Mouse (Mus musculus): ENCODE results near the gene Gsx2. TPM values are rescaled to one million over a fixed set of nuclear protein-coding genes. Genes with fewer than 3 reads are reported as not detected.

Gene Gsx2
- polyA plus RNA-seq (2014; fragmentation: Nextera tagmentation; extraction: Ambion mirVana), result 1.1 and 1.8 TPM in 2 replicates

DNA sequence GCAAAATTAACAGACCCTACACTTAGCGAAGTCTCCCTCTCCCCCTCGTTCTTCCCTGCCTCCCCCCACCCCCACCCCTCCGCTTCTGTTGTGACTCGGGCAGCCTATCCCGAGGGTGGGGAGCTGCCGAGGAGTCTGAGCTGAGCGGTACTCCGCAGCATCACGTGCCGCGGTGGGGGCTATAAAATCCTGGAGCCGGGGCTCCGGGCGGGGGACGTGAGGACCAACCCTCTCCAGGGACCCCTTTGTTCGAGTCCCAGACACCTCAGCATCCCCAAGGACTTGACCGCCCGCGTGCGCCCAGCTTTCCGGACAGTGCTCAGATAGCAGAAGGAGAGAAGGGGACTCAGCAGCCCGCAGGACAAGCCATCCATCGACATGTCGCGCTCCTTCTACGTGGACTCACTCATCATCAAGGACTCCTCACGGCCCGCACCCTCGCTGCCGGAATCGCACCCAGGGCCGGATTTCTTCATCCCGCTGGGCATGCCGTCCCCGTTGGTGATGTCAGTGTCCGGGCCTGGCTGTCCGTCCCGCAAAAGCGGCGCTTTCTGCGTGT, at the start of gene Gsx2:
TSS of gene Gsx2 (plus strand) at position 219 of the 559 bp plus-strand sequence.
- Histone ChIP-seq H3K4me1 (ENCODE audit: control insufficient read depth, insufficient read depth, low read length) (peaks cover 14% of the 10 kb centered on the region), H3K4me3 (ENCODE audit: low read depth, low read length) (peak within 1 kb of the TSS; percentile 14), H3K36me3 (ENCODE audit: control insufficient read depth, insufficient read depth, low read length) (no peaks in the 10 kb centered on the region), H3K9ac (ENCODE audit: low read length) (no peak within 1 kb of the TSS), H3K27me3 (ENCODE audit: control insufficient read depth, insufficient read depth, low read length) (peaks cover 97% of the 10 kb centered on the region), H3K4me2 (peak within 1 kb of the TSS; percentile 21), H3K27ac (ENCODE audit: low read depth, low read length) (no peak within 1 kb of the TSS), H3K9me3 (ENCODE audit: control insufficient read depth, low read length) (no peaks in the 10 kb centered on the region)
- 1% methylated on average over 40 of the region's 41 CpGs for WGBS
- ATAC-seq (ENCODE audit: low FRiP score) (peak; percentile 28; the same call in 1 of the 2 replicates), DNase-seq (ENCODE audit: low spot score, missing footprints) (peak; percentile 96)

GRCm38 (mm10) chr5:75035475-75035874, 39.9 kb upstream of the Gsx2 start:
- no peaks in the 10 kb centered on the region for H3K4me1 ChIP-seq (ENCODE audit: control insufficient read depth, insufficient read depth, low read length)
- no peak overlapping the region for H3K9ac ChIP-seq (ENCODE audit: low read length)
- H3K27me3 ChIP-seq (ENCODE audit: control insufficient read depth, insufficient read depth, low read length), result no peaks in the 10 kb centered on the region
- no peak for DNase-seq (ENCODE audit: low spot score, missing footprints)
- no peak overlapping the region for H3K4me2 ChIP-seq
- 95% methylated on average over 3 of the region's 3 CpGs for WGBS
- no peaks in the 10 kb centered on the region for H3K36me3 ChIP-seq (ENCODE audit: control insufficient read depth, insufficient read depth, low read length)
- no peak overlapping the region for H3K27ac ChIP-seq (ENCODE audit: low read depth, low read length)
- no peak overlapping the region for H3K4me3 ChIP-seq (ENCODE audit: low read depth, low read length)
- H3K9me3 ChIP-seq (ENCODE audit: control insufficient read depth, low read length), result no peaks in the 10 kb centered on the region
- no peak for ATAC-seq (ENCODE audit: low FRiP score)

DNA sequence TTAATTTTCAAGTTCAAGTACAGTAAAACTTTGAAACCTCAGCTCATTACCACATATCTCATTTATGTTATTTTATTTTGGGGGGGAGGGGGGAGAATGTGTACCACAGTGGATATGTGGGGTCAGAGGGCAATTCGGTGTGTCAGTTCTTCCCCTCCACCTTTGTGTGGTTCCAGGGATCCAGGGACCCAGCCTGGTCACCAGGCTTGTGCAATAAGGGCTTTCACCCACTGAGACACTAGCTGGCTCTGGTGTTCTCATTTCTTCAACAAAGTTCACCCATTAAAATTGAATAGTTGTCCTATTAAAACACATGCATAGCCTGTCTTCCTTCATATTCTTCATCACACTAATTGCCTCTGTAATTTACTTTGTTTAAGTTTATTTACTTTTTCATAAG, 36.1 kb upstream of the Gsx2 start:
- Histone ChIP-seq H3K9me3 (ENCODE audit: control insufficient read depth, low read length) (no peaks in the 10 kb centered on the region; the same call in 1 of the 2 replicates), H3K9ac (ENCODE audit: low read length) (no peak overlapping the region), H3K27me3 (ENCODE audit: control insufficient read depth, insufficient read depth, low read length) (0 out of 2 replicates have a peak, but pooled peaks cover 3% of the 10 kb centered on the region), H3K27ac (ENCODE audit: low read depth, low read length) (no peak overlapping the region), H3K4me2 (no peak overlapping the region), H3K4me3 (ENCODE audit: low read depth, low read length) (no peak overlapping the region), H3K4me1 (ENCODE audit: control insufficient read depth, insufficient read depth, low read length) (peaks cover 5% of the 10 kb centered on the region), H3K36me3 (ENCODE audit: control insufficient read depth, insufficient read depth, low read length) (0 out of 2 replicates have a peak, but pooled peaks cover 2% of the 10 kb centered on the region)
- DNase-seq (ENCODE audit: low spot score, missing footprints) (no peak), ATAC-seq (ENCODE audit: low FRiP score) (no peak)
- 95% methylated on average over 1 of the region's 1 CpGs for WGBS

DNA sequence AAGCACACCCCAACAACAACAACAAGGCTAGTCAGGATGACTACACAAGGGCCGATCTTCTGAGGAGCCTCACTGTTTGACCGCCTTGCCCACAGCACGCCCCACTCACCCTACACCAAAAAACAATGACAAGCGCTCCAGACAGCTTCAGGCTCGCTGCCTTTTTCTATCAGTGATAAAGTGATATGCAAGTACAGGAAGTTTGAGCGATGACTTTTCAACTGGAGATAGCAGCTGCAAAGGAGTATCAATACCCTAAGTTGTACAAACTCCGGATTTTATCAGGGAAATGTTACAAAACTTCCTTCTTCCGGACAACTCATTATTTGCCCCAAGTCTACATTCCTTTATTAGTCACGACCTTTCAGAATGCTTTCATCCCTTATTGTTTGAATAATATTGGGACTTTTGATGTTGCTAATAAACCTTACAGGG, 32.4 kb upstream of the Gsx2 start:
- 72% methylated on average over 9 of the region's 9 CpGs for WGBS
- Histone ChIP-seq H3K4me3 (ENCODE audit: low read depth, low read length) (peak overlapping the region; percentile 60), H3K4me2 (peak overlapping the region; percentile 88), H3K4me1 (ENCODE audit: control insufficient read depth, insufficient read depth, low read length) (peaks cover 5% of the 10 kb centered on the region), H3K36me3 (ENCODE audit: control insufficient read depth, insufficient read depth, low read length) (0 out of 2 replicates have a peak, but pooled peaks cover 2% of the 10 kb centered on the region), H3K9ac (ENCODE audit: low read length) (no peak overlapping the region), H3K27me3 (ENCODE audit: control insufficient read depth, insufficient read depth, low read length) (peaks cover 16% of the 10 kb centered on the region), H3K27ac (ENCODE audit: low read depth, low read length) (no peak overlapping the region), H3K9me3 (ENCODE audit: control insufficient read depth, low read length) (no peaks in the 10 kb centered on the region; the same call in 1 of the 2 replicates)
- DNase-seq (ENCODE audit: low spot score, missing footprints) (peak; percentile 88), ATAC-seq (ENCODE audit: low FRiP score) (no peak)

GRCm38 (mm10) chr5:75043621-75044301, 31.6 kb upstream of the Gsx2 start:
- Histone ChIP-seq H3K36me3 (ENCODE audit: control insufficient read depth, insufficient read depth, low read length) (0 out of 2 replicates have a peak, but pooled peaks cover 2% of the 10 kb centered on the region), H3K27ac (ENCODE audit: low read depth, low read length) (peak overlapping the region; percentile 26; the same call in 1 of the 2 replicates), H3K9me3 (ENCODE audit: control insufficient read depth, low read length) (no peaks in the 10 kb centered on the region; the same call in 1 of the 2 replicates), H3K4me3 (ENCODE audit: low read depth, low read length) (peak overlapping the region; percentile 60), H3K4me2 (peak overlapping the region; percentile 88), H3K9ac (ENCODE audit: low read length) (peak overlapping the region; percentile 86), H3K4me1 (ENCODE audit: control insufficient read depth, insufficient read depth, low read length) (peaks cover 5% of the 10 kb centered on the region), H3K27me3 (ENCODE audit: control insufficient read depth, insufficient read depth, low read length) (peaks cover 16% of the 10 kb centered on the region)
- DNase-seq (ENCODE audit: low spot score, missing footprints) (peak; percentile 95), ATAC-seq (ENCODE audit: low FRiP score) (peak; percentile 88)
- WGBS, result under 1% methylated on average over 32 of the region's 36 CpGs

DNA sequence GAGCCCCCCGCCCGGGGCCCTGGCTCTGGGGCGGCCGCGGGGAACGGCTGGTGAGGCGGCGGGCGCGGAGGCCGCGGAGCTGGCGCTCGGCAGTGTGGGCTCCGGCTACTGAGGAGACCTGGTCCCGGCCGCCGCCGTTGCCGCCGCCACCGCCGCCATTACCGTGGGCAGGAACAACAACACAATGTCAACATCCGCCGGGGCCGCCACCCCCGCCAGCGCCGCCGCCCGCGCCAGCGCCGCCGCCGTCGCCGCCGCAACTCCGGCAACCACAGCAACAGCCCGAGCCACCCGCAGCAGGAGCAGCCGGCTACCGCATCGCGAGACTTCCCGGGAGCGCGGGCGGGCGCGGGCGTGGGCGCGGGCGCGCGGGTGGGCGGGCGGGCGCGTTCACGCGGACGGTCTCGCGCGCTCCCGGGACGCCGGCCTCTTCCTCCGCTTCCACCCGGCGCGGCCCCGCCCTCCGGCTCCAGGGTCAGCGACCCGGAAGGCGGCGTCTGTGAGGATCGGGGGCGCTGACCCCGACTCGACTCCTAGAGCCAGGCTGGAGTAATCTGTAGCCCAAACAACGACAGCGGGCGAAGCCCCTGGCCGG, 31.0 kb upstream of the Gsx2 start, which contains the start of gene Chic2:
TSS of gene Chic2 (minus strand) at position 465 of the 595 bp plus-strand sequence.
- peaks cover 5% of the 10 kb centered on the region for H3K4me1 ChIP-seq (ENCODE audit: control insufficient read depth, insufficient read depth, low read length)
- no peaks in the 10 kb centered on the region; the same call in 1 of the 2 replicates for H3K9me3 ChIP-seq (ENCODE audit: control insufficient read depth, low read length)
- H3K4me3 ChIP-seq (ENCODE audit: low read depth, low read length), result peak within 1 kb of the TSS; percentile 60
- 0 out of 2 replicates have a peak, but pooled peaks cover 2% of the 10 kb centered on the region for H3K36me3 ChIP-seq (ENCODE audit: control insufficient read depth, insufficient read depth, low read length)
- under 1% methylated on average over 39 of the region's 90 CpGs for WGBS
- H3K4me2 ChIP-seq, result peak within 1 kb of the TSS; percentile 88
- H3K9ac ChIP-seq (ENCODE audit: low read length), result peak within 1 kb of the TSS; percentile 86
- peak; percentile 97 for DNase-seq (ENCODE audit: low spot score, missing footprints)
- peaks cover 18% of the 10 kb centered on the region for H3K27me3 ChIP-seq (ENCODE audit: control insufficient read depth, insufficient read depth, low read length)
- H3K27ac ChIP-seq (ENCODE audit: low read depth, low read length), result peak within 1 kb of the TSS; percentile 26; the same call in 1 of the 2 replicates
- ATAC-seq (ENCODE audit: low FRiP score), result peak; percentile 93

DNA sequence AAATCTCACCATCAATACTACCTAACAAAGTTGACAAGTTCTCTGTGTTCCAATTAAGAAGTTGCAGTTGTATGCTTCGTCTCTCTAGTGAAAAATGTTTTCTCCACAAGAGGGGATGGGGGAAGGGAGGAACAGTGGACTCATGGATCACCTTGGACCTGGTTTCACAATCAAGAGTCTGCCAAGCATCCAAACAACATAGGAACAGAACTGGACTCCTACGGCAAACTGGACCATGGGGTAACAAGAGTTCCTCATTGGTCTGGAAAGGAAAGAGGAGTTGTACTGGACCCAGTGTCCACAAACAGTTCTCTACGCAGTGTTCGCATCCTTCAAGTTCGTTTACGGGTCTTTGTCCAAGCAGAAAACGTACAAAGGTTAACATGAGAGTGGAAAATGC, 30.0 kb upstream of the Gsx2 start:
- peaks cover 18% of the 10 kb centered on the region for H3K27me3 ChIP-seq (ENCODE audit: control insufficient read depth, insufficient read depth, low read length)
- no peak overlapping the region for H3K4me2 ChIP-seq
- no peak overlapping the region for H3K4me3 ChIP-seq (ENCODE audit: low read depth, low read length)
- 0 out of 2 replicates have a peak, but pooled peaks cover 2% of the 10 kb centered on the region for H3K36me3 ChIP-seq (ENCODE audit: control insufficient read depth, insufficient read depth, low read length)
- no peak for ATAC-seq (ENCODE audit: low FRiP score)
- H3K9ac ChIP-seq (ENCODE audit: low read length), result no peak overlapping the region
- H3K4me1 ChIP-seq (ENCODE audit: control insufficient read depth, insufficient read depth, low read length), result peaks cover 5% of the 10 kb centered on the region
- no peak overlapping the region for H3K27ac ChIP-seq (ENCODE audit: low read depth, low read length)
- H3K9me3 ChIP-seq (ENCODE audit: control insufficient read depth, low read length), result no peaks in the 10 kb centered on the region; the same call in 1 of the 2 replicates
- DNase-seq (ENCODE audit: low spot score, missing footprints), result no peak
- WGBS, result 89% methylated on average over 7 of the region's 7 CpGs

DNA sequence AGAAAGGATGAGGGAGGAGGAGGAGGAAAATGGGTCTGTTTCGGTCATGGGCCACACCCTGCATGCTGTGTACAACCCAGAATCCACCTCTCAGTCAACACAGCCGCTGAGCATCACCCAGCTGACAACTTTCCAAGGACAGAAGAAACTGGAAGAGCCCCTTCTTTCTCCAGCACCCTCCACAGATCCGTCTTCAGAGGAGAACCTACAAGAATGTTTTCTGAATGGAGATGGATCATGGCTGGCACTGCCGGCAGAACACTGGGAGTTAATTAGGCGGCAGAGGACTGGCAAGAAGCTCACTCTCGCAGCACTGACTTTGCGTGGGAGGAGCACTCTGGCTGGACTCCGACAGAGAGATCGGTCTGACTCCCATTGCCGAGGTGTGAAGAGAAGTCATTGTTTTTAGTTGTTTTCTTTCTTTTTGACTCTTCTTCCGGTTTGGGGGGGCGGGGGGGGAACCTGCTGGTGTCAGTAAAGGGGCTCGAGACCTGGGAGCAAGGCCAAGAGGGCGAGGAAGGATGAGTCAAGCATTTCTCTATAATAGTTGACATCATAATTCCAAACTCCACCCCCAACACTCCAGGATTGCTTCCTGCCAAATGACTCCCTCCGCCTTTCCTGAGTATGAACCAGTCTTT, 28.6 kb upstream of the Gsx2 start:
- ATAC-seq (ENCODE audit: low FRiP score) (no peak), DNase-seq (ENCODE audit: low spot score, missing footprints) (no peak)
- H3K27me3 ChIP-seq (ENCODE audit: control insufficient read depth, insufficient read depth, low read length), result peaks cover 21% of the 10 kb centered on the region
- H3K9me3 ChIP-seq (ENCODE audit: control insufficient read depth, low read length), result no peaks in the 10 kb centered on the region
- WGBS, result 65% methylated on average over 14 of the region's 15 CpGs
- peaks cover 5% of the 10 kb centered on the region for H3K4me1 ChIP-seq (ENCODE audit: control insufficient read depth, insufficient read depth, low read length)
- H3K4me2 ChIP-seq, result no peak overlapping the region
- no peaks in the 10 kb centered on the region for H3K36me3 ChIP-seq (ENCODE audit: control insufficient read depth, insufficient read depth, low read length)
- no peak overlapping the region for H3K27ac ChIP-seq (ENCODE audit: low read depth, low read length)
- H3K9ac ChIP-seq (ENCODE audit: low read length), result no peak overlapping the region
- H3K4me3 ChIP-seq (ENCODE audit: low read depth, low read length), result no peak overlapping the region

Measured in midbrain, embryonic 11.5 days (tissue).